23 mouse cellular contexts compared by ENCODE assay signal in genomic region chr3:117862951-117863350, GRCm38 (mm10).
"Had no signal": no experiment of that assay in that cellular context is flagged by ENCODE, and none has a peak within 500 bp of the region (broad histone marks: within the 10 kb centered on the region; RNA-seq: fewer than 3 reads in every experiment).

No protein-coding gene starts in this region.

- H3K36me3 ChIP-seq: hindbrain, embryonic 12.5 days; limb, embryonic 12.5 days had no signal

- H3K9ac ChIP-seq: heart, embryonic 12.5 days; hindbrain, embryonic 12.5 days; hindbrain, embryonic 14.5 days; intestine, embryonic 15.5 days; limb, embryonic 12.5 days; liver, embryonic 13.5 days had no signal

- H3K4me2 ChIP-seq: heart, embryonic 12.5 days; hindbrain, embryonic 12.5 days; hindbrain, embryonic 14.5 days; intestine, embryonic 15.5 days; limb, embryonic 12.5 days; liver, embryonic 11.5 days; liver, embryonic 13.5 days had no signal

- H3K4me1 ChIP-seq: hindbrain, embryonic 10.5 days; hindbrain, embryonic 12.5 days; intestine, embryonic 15.5 days; limb, embryonic 12.5 days had no signal

- H3K27ac ChIP-seq: heart, embryonic 10.5 days; hindbrain, embryonic 10.5 days; hindbrain, embryonic 12.5 days; hindbrain, embryonic 14.5 days; intestine, embryonic 15.5 days; layer of hippocampus, adult 2 months; left cerebral cortex, adult 2 months; limb, embryonic 10.5 days; limb, embryonic 12.5 days; liver, embryonic 13.5 days had no signal

- H3K4me3 ChIP-seq: heart, embryonic 10.5 days; heart, embryonic 12.5 days; hindbrain, embryonic 10.5 days; hindbrain, embryonic 12.5 days; intestine, embryonic 15.5 days; layer of hippocampus, adult 2 months; left cerebral cortex, adult 2 months; limb, embryonic 10.5 days; limb, embryonic 12.5 days; liver, embryonic 13.5 days had no signal

- H3K9me3 ChIP-seq: heart, embryonic 10.5 days; hindbrain, embryonic 12.5 days; intestine, embryonic 15.5 days; limb, embryonic 10.5 days had no signal

- ATAC-seq: hindbrain, embryonic 16.5 days; inflammation-experienced regulatory T-cells, adult 6 months had no signal

- H3K27me3 ChIP-seq: heart, embryonic 12.5 days; hindbrain, embryonic 12.5 days; intestine, embryonic 15.5 days; limb, embryonic 12.5 days; liver, embryonic 13.5 days had no signal

- DNase-seq: gastrocnemius, postnatal 14 days; gastrocnemius, postnatal 36 days; heart, adult 11 months; heart, postnatal 10 days; heart, postnatal 4 days; kidney, adult 11 months; kidney, adult 2 months; kidney, postnatal 10 days; liver; liver, embryonic 13.5 days had no signal
